10 mouse cellular contexts compared by ENCODE assay signal in the genomic region with DNA sequence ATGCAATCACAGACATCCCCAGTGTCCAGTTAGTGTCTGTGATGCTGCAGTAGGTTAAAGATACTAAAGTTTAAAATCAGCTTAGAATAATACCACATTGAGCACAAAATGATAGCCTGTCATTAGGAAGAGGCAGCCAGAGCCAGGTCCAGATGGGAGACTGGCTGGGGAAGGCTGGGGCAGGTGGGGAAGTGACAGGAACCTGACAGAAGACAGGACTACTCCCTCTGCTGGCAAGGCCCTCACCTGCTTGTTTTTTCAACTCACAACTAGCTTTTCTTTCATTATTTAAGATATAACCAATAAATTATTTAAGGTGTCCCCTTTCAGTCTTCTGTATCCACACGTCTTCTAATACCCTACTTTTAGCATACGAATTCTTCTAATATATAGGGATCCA.
DNase-seq lines count a peak whose midpoint lies in the region; ATAC-seq and TF ChIP-seq lines count a peak whose summit lies in the region.
"Had no signal": no experiment of that assay in that cellular context is flagged by ENCODE, and none has a peak within 500 bp of the region (broad histone marks: within the 10 kb centered on the region; RNA-seq: fewer than 3 reads in every experiment).

No protein-coding gene starts in this region.

- peak; percentile 66 for TF ChIP-seq CTCF in hindbrain, postnatal 0 days (IDR thresholded peaks at IDR 0.05; ENCODE audit: low read depth)
- peak; percentile 55 for TF ChIP-seq CTCF in stomach, postnatal 0 days (IDR thresholded peaks at IDR 0.05; ENCODE audit: low read depth)

- H3K36me3 ChIP-seq in hindbrain, postnatal 0 days (ENCODE audit: insufficient read depth, low read length) = no peaks in the 10 kb centered on the region
- H3K36me3 ChIP-seq in hindbrain, embryonic 14.5 days (replicated peaks; ENCODE audit: control insufficient read depth, insufficient read depth) = no peaks in the 10 kb centered on the region
- H3K36me3 ChIP-seq in stomach, postnatal 0 days (ENCODE audit: control insufficient read depth, insufficient read depth, low read length) = no peaks in the 10 kb centered on the region
- H3K36me3 ChIP-seq: liver, embryonic 15.5 days had no signal

- H3K27ac ChIP-seq in hindbrain, postnatal 0 days = no peak overlapping the region
- H3K27ac ChIP-seq in hindbrain, embryonic 14.5 days = no peak overlapping the region
- no peak overlapping the region for H3K27ac ChIP-seq in stomach, postnatal 0 days (replicated peaks)
- H3K27ac ChIP-seq: liver, embryonic 15.5 days had no signal

- H3K4me2 ChIP-seq in hindbrain, postnatal 0 days (ENCODE audit: low read depth, low read length) = no peak overlapping the region
- no peak overlapping the region for H3K4me2 ChIP-seq in hindbrain, embryonic 14.5 days (replicated peaks)
- H3K4me2 ChIP-seq in stomach, postnatal 0 days (replicated peaks; ENCODE audit: low read depth) = no peak overlapping the region
- H3K4me2 ChIP-seq: liver, embryonic 15.5 days had no signal

- DNase-seq in hindbrain, postnatal 0 days (ENCODE audit: low spot score) = peak; percentile 78
- no peak for DNase-seq in hindbrain, embryonic 14.5 days (ENCODE audit: low spot score)
- DNase-seq in testis, postnatal 10 days (ENCODE audit: low spot score) = peak; percentile 43
- DNase-seq in testis, postnatal 14 days (ENCODE audit: low spot score) = no peak
- DNase-seq in cerebellum, postnatal 14 days = peak; percentile 91 to 93
- peak; percentile 23 for DNase-seq in stomach, postnatal 0 days (ENCODE audit: low spot score)
- no peak for DNase-seq in Muller cell, postnatal 12 days (ENCODE audit: inconsistent ontology term)
- no peak for DNase-seq in gastrocnemius, adult 18-20 months (ENCODE audit: low spot score)
- DNase-seq: gastrocnemius, postnatal 25 days had no signal

- no peaks in the 10 kb centered on the region for H3K27me3 ChIP-seq in hindbrain, postnatal 0 days (ENCODE audit: insufficient read depth, low read length)
- no peaks in the 10 kb centered on the region for H3K27me3 ChIP-seq in hindbrain, embryonic 14.5 days (ENCODE audit: control insufficient read depth, insufficient read depth, low read length)
- no peaks in the 10 kb centered on the region for H3K27me3 ChIP-seq in stomach, postnatal 0 days (ENCODE audit: control insufficient read depth, insufficient read depth, low read length)
- H3K27me3 ChIP-seq: liver, embryonic 15.5 days had no signal

- H3K4me3 ChIP-seq in hindbrain, postnatal 0 days (ENCODE audit: low read length) = no peak overlapping the region
- no peak overlapping the region for H3K4me3 ChIP-seq in hindbrain, embryonic 14.5 days (replicated peaks; ENCODE audit: low read length)
- H3K4me3 ChIP-seq in stomach, postnatal 0 days (ENCODE audit: low read depth, low read length) = no peak overlapping the region
- H3K4me3 ChIP-seq: liver, embryonic 15.5 days had no signal

- no peak overlapping the region for H3K9ac ChIP-seq in hindbrain, postnatal 0 days (replicated peaks; ENCODE audit: low read length)
- H3K9ac ChIP-seq in hindbrain, embryonic 14.5 days = no peak overlapping the region
- H3K9ac ChIP-seq in stomach, postnatal 0 days (ENCODE audit: low read length) = no peak overlapping the region
- H3K9ac ChIP-seq: liver, embryonic 15.5 days had no signal

- 80% methylated on average over 2 of the region's 2 CpGs for WGBS in hindbrain, postnatal 0 days
- 65% methylated on average over 2 of the region's 2 CpGs for WGBS in hindbrain, embryonic 14.5 days
- 67% methylated on average over 2 of the region's 2 CpGs for WGBS in stomach, postnatal 0 days

- H3K9me3 ChIP-seq in hindbrain, postnatal 0 days (ENCODE audit: low read length) = no peaks in the 10 kb centered on the region
- no peaks in the 10 kb centered on the region for H3K9me3 ChIP-seq in hindbrain, embryonic 14.5 days (ENCODE audit: control insufficient read depth, low read length)
- H3K9me3 ChIP-seq in stomach, postnatal 0 days (ENCODE audit: control insufficient read depth, low read length) = no peaks in the 10 kb centered on the region
- H3K9me3 ChIP-seq: liver, embryonic 15.5 days had no signal

- peaks cover 4% of the 10 kb centered on the region; the same call in 1 of the 2 replicates for H3K4me1 ChIP-seq in hindbrain, postnatal 0 days (ENCODE audit: insufficient read depth, low read length)
- no peaks in the 10 kb centered on the region for H3K4me1 ChIP-seq in hindbrain, embryonic 14.5 days (replicated peaks; ENCODE audit: control insufficient read depth, insufficient read depth, low read length)
- no peaks in the 10 kb centered on the region for H3K4me1 ChIP-seq in stomach, postnatal 0 days (replicated peaks; ENCODE audit: control insufficient read depth, insufficient read depth)

- no peak for TF ChIP-seq EP300 in stomach, postnatal 0 days (optimal IDR thresholded peaks at IDR 0.05)

- 0 out of 2 replicates have a peak, but pooled peaks have one; percentile 46 for ATAC-seq in hindbrain, postnatal 0 days
- ATAC-seq in hindbrain, embryonic 14.5 days (ENCODE audit: low FRiP score) = no peak
- ATAC-seq in stomach, postnatal 0 days (ENCODE audit: low FRiP score, low TSS enrichment) = no peak

Comparison
In these comparisons a context has a peak if more than half of its experiments do, and no peak if none do; other contexts are left out.
1. DNase-seq: peak in hindbrain, postnatal 0 days (single experiment), testis, postnatal 10 days (single experiment), cerebellum, postnatal 14 days (2 of 2) and stomach, postnatal 0 days (single experiment); none in hindbrain, embryonic 14.5 days (single experiment), testis, postnatal 14 days (single experiment), Muller cell, postnatal 12 days (single experiment) and gastrocnemius, adult 18-20 months (single experiment).